Comparison of ENCODE assay signal across 13 mouse cellular contexts in the genomic region with DNA sequence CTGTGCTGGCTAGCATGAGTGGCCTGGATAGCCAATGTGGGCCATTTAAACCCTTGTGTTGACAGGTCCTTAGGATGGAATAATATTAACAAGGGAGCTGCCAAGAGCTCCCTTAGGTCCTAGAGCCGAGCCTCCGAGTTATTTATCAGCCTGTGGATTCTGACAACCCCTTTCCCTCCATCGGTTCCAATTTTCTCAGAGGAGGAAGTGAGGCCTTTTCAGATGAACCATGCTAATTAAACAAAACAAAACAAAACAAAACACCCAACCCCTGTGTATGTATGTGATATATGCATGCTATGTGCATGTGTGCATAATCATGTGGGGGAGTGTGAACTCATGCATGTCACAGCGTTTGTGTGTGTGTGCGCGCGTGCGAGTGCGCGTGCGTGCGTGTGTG. TPM values are rescaled to one million over a fixed set of nuclear protein-coding genes. Genes with fewer than 3 reads are reported as not detected.
A peak's percentile ranks its signal among the peaks of the same experiment; 100 is the strongest.
DNase-seq lines count a peak whose midpoint lies in the region; ATAC-seq and TF ChIP-seq lines count a peak whose summit lies in the region.
"Had no signal": no experiment of that assay in that cellular context is flagged by ENCODE, and none has a peak within 500 bp of the region (broad histone marks: within the 10 kb centered on the region; RNA-seq: fewer than 3 reads in every experiment).

No protein-coding gene starts in this region.

- H3K4me3 ChIP-seq in heart, embryonic 16.5 days (ENCODE audit: low read length): no peak overlapping the region
- peak overlapping the region; percentile 41 for H3K4me3 ChIP-seq in bone marrow, adult 2 months (replicated peaks; ENCODE audit: control insufficient read depth, low read depth, low read length)
- H3K4me3 ChIP-seq in liver, embryonic 16.5 days (ENCODE audit: low read depth, low read length): peak overlapping the region; percentile 62
- H3K4me3 ChIP-seq: forebrain, embryonic 12.5 days; neural tube, embryonic 12.5 days had no signal

- no peak for TF ChIP-seq CTCF in bone marrow, adult 2 months (IDR thresholded peaks at IDR 0.05; ENCODE audit: control insufficient read depth, insufficient read depth, low read length)

- peaks cover 43% of the 10 kb centered on the region for H3K27me3 ChIP-seq in heart, embryonic 16.5 days (ENCODE audit: control insufficient read depth, insufficient read depth, low read length)
- H3K27me3 ChIP-seq in liver, embryonic 16.5 days (ENCODE audit: control insufficient read depth, insufficient read depth, low read depth, low read length): no peaks in the 10 kb centered on the region
- H3K27me3 ChIP-seq: forebrain, embryonic 12.5 days; neural tube, embryonic 12.5 days had no signal

- H3K9ac ChIP-seq in heart, embryonic 16.5 days (ENCODE audit: low read length): no peak overlapping the region
- H3K9ac ChIP-seq in liver, embryonic 16.5 days (ENCODE audit: low read depth, low read length): peak overlapping the region; percentile 50
- H3K9ac ChIP-seq: forebrain, embryonic 12.5 days; neural tube, embryonic 12.5 days had no signal

- H3K4me1 ChIP-seq in heart, embryonic 16.5 days (ENCODE audit: control insufficient read depth, insufficient read depth, low read length): peaks cover 12% of the 10 kb centered on the region
- H3K4me1 ChIP-seq in bone marrow, adult 2 months (ENCODE audit: control insufficient read depth, insufficient read depth, low read length): peaks cover 14% of the 10 kb centered on the region
- peaks cover 66% of the 10 kb centered on the region for H3K4me1 ChIP-seq in liver, embryonic 16.5 days (ENCODE audit: control insufficient read depth, low read depth, low read length)

- H3K27ac ChIP-seq in heart, embryonic 16.5 days (ENCODE audit: low read length): no peak overlapping the region
- H3K27ac ChIP-seq in bone marrow, adult 2 months (ENCODE audit: control insufficient read depth, insufficient read depth, low read depth, low read length, poor library complexity): peak overlapping the region; percentile 74
- peak overlapping the region; percentile 85 for H3K27ac ChIP-seq in liver, embryonic 16.5 days (ENCODE audit: low read length)
- H3K27ac ChIP-seq: forebrain, embryonic 12.5 days; neural tube, embryonic 12.5 days had no signal

- no peak for DNase-seq in heart, adult 18-20 months
- peak; percentile 44 for DNase-seq in CD4-positive helper T cell, adult 2 months (ENCODE audit: low read depth, low spot score)
- no peak for DNase-seq in urinary bladder, adult 18-20 months (ENCODE audit: low spot score in 2 of 2)
- DNase-seq in left cerebral cortex, postnatal 36 days (ENCODE audit: low spot score in 2 of 2): no peak
- DNase-seq: kidney, postnatal 14 days; right cerebral cortex, postnatal 4 days had no signal

- no peaks in the 10 kb centered on the region for H3K36me3 ChIP-seq in heart, embryonic 16.5 days (ENCODE audit: control insufficient read depth, insufficient read depth)
- H3K36me3 ChIP-seq in liver, embryonic 16.5 days (ENCODE audit: control insufficient read depth, insufficient read depth): no peaks in the 10 kb centered on the region
- H3K36me3 ChIP-seq: forebrain, embryonic 12.5 days; neural tube, embryonic 12.5 days had no signal

- ATAC-seq in heart, embryonic 16.5 days (replicated peaks; ENCODE audit: extremely low read depth, insufficient read depth, low FRiP score): no peak; the same call in 1 of the 2 replicates
- no peak for ATAC-seq in liver, embryonic 16.5 days (ENCODE audit: low read depth)
- ATAC-seq: inflammation-experienced regulatory T-cells, adult 6 months; midbrain, embryonic 16.5 days had no signal

- no peaks in the 10 kb centered on the region for H3K9me3 ChIP-seq in heart, embryonic 16.5 days (replicated peaks; ENCODE audit: control insufficient read depth, low read length)
- H3K9me3 ChIP-seq in liver, embryonic 16.5 days (replicated peaks; ENCODE audit: control insufficient read depth, low read length): no peaks in the 10 kb centered on the region
- H3K9me3 ChIP-seq: forebrain, embryonic 12.5 days; neural tube, embryonic 12.5 days had no signal

- H3K4me2 ChIP-seq in heart, embryonic 16.5 days (ENCODE audit: low read depth, low read length): peak overlapping the region; percentile 17
- H3K4me2 ChIP-seq in liver, embryonic 16.5 days (ENCODE audit: low read depth, low read length): peak overlapping the region; percentile 75
- H3K4me2 ChIP-seq: forebrain, embryonic 12.5 days; neural tube, embryonic 12.5 days had no signal

- WGBS in heart, embryonic 16.5 days: 75% methylated on average over 12 of the region's 12 CpGs
- WGBS in bone marrow, adult 2 months: 50% methylated on average over 12 of the region's 12 CpGs
- WGBS in liver, embryonic 16.5 days (ENCODE audit: insufficient replicate concordance): 67% methylated on average over 12 of the region's 12 CpGs

- no peak for TF ChIP-seq POLR2A in bone marrow, adult 2 months (IDR thresholded peaks at IDR 0.05; ENCODE audit: borderline replicate concordance, control insufficient read depth, low read depth, low read length)

- intact Hi-C loops in left cerebral cortex, postnatal 36 days (cut with DNase I): no loop called here

RNA-seq across cellular contexts. Expression of gene Runx1, which starts 3.3 kb away (rescaled TPM):
- 5.2 and 11.0 TPM in 2 replicates for polyA plus RNA-seq in heart, embryonic 16.5 days (2015; fragmentation: Nextera tagmentation; extraction: Ambion mirVana)
- 1 to 10 TPM; 1.5 to 2.9 TPM for total RNA-seq in heart, adult 18-20 months (2021)
- polyA plus RNA-seq in bone marrow, adult 2 months (2011; ENCODE audit: insufficient read depth, insufficient read length, low replicate concordance, missing spikeins): 15.8 and 24.5 TPM in 2 replicates
- polyA plus RNA-seq in liver, embryonic 16.5 days (2015; fragmentation: Nextera tagmentation; extraction: Ambion mirVana): 4.1 and 4.4 TPM in 2 replicates
- 1 to 10 TPM; 1.1 TPM for total RNA-seq in left cerebral cortex, postnatal 36 days (2021)
